In the genomic region with DNA sequence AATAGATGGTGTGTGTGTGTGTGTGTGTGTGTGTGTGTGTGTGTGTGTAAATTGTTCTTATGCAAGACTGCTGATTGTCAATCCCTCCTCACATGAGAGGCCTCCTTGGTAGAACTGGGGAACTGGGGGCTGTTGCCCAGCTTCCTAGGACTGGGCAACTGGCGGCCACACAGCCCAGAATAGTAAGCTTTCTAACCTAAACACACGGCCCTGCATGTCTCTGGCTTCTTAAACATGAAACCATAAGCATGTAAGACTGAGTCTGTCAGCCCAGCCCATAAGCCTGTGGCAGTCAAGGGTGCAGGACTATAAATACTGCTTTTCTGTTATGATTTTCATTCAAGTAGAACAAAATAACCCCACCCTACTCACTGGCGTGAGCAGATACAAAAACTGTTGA, we compare ENCODE assay signal across 29 mouse cellular contexts.
DNase-seq lines count a peak whose midpoint lies in the region; ATAC-seq and TF ChIP-seq lines count a peak whose summit lies in the region.
"Had no signal": no experiment of that assay in that cellular context is flagged by ENCODE, and none has a peak within 500 bp of the region (broad histone marks: within the 10 kb centered on the region; RNA-seq: fewer than 3 reads in every experiment).

No protein-coding gene starts in this region.

- TF ChIP-seq CTCF in liver, postnatal 0 days (IDR thresholded peaks at IDR 0.05; ENCODE audit: low read depth), result no peak
- no peak for TF ChIP-seq CTCF in spleen, adult 2 months (IDR thresholded peaks at IDR 0.05; ENCODE audit: extremely low read depth, insufficient read depth, insufficient read length, insufficient replicate concordance)

- H3K27ac ChIP-seq in liver, postnatal 0 days (ENCODE audit: low read depth), result 0 out of 2 replicates have a peak overlapping the region, but pooled peaks have one; percentile 16
- peak overlapping the region; percentile 85 for H3K27ac ChIP-seq in spleen, adult 2 months (ENCODE audit: insufficient read depth, low read length)
- no peak overlapping the region for H3K27ac ChIP-seq in neural tube, embryonic 15.5 days (replicated peaks)
- H3K27ac ChIP-seq: embryonic facial prominence, embryonic 10.5 days; embryonic facial prominence, embryonic 13.5 days; forebrain, embryonic 12.5 days; forebrain, embryonic 15.5 days; heart, adult 2 months; heart, embryonic 10.5 days; heart, embryonic 13.5 days; hindbrain, embryonic 15.5 days had no signal

- no peak for DNase-seq in liver, postnatal 0 days
- no peak for DNase-seq in liver
- peak; percentile 20 to 55 for DNase-seq in spleen, adult 2 months (ENCODE audit: low read depth in 1 of 2, low spot score in 2 of 2)
- no peak for DNase-seq in spleen, postnatal 14 days (ENCODE audit: low spot score in 2 of 2)
- no peak for DNase-seq in adrenal gland, adult 18-20 months (ENCODE audit: low spot score in 2 of 2)
- DNase-seq: adrenal gland, adult 2 months; adrenal gland, postnatal 14 days; cerebellum, adult 11-12 months; cerebellum, adult 8-10 months; cerebellum, postnatal 10 days; cerebellum, postnatal 36 days; embryo, embryonic 11 days; gastrocnemius, postnatal 10 days; gastrocnemius, postnatal 36 days; heart, adult 2 months; heart, postnatal 14 days; heart, postnatal 4 days had no signal

- H3K4me1 ChIP-seq in liver, postnatal 0 days (ENCODE audit: insufficient read depth), result no peaks in the 10 kb centered on the region
- peaks cover 21% of the 10 kb centered on the region; the same call in 1 of the 2 replicates for H3K4me1 ChIP-seq in spleen, adult 2 months (ENCODE audit: control insufficient read depth, insufficient read depth, insufficient read length)
- H3K4me1 ChIP-seq in neural tube, embryonic 15.5 days, result no peaks in the 10 kb centered on the region
- H3K4me1 ChIP-seq: embryonic facial prominence, embryonic 13.5 days; forebrain, embryonic 15.5 days; heart, embryonic 10.5 days; heart, embryonic 13.5 days; hindbrain, embryonic 15.5 days had no signal

- H3K9me3 ChIP-seq in liver, postnatal 0 days (ENCODE audit: low read length), result no peaks in the 10 kb centered on the region
- no peaks in the 10 kb centered on the region for H3K9me3 ChIP-seq in neural tube, embryonic 15.5 days (replicated peaks)
- H3K9me3 ChIP-seq: embryonic facial prominence, embryonic 10.5 days; embryonic facial prominence, embryonic 13.5 days; forebrain, embryonic 12.5 days; forebrain, embryonic 15.5 days; heart, embryonic 10.5 days; heart, embryonic 13.5 days; hindbrain, embryonic 15.5 days had no signal

- no peak; the same call in 1 of the 2 replicates for ATAC-seq in liver, postnatal 0 days
- peak; percentile 85 for ATAC-seq in neutrophil, adult 5-6 weeks (ENCODE audit: extremely low read depth, insufficient number of reproducible peaks, low FRiP score, poor library complexity, severe bottlenecking)
- no peak for ATAC-seq in neural tube, embryonic 15.5 days (ENCODE audit: low FRiP score)
- ATAC-seq: forebrain, embryonic 15.5 days; Patski had no signal

- H3K4me2 ChIP-seq in liver, postnatal 0 days (ENCODE audit: low read depth, low read length), result no peak overlapping the region
- H3K4me2 ChIP-seq in neural tube, embryonic 15.5 days, result no peak overlapping the region
- H3K4me2 ChIP-seq: embryonic facial prominence, embryonic 13.5 days; forebrain, embryonic 12.5 days; forebrain, embryonic 15.5 days; heart, embryonic 13.5 days; hindbrain, embryonic 15.5 days had no signal

- no peak for TF ChIP-seq POLR2A in spleen, adult 2 months (IDR thresholded peaks at IDR 0.05; ENCODE audit: low read depth, low read length)

- H3K4me3 ChIP-seq in liver, postnatal 0 days (ENCODE audit: low read depth, low read length), result no peak overlapping the region
- H3K4me3 ChIP-seq in spleen, adult 2 months (ENCODE audit: extremely low read depth, insufficient read depth, insufficient read length), result no peak overlapping the region
- no peak overlapping the region for H3K4me3 ChIP-seq in neural tube, embryonic 15.5 days (replicated peaks)
- H3K4me3 ChIP-seq: embryonic facial prominence, embryonic 10.5 days; embryonic facial prominence, embryonic 13.5 days; erythroblast, embryonic 14.5 days; forebrain, embryonic 12.5 days; forebrain, embryonic 15.5 days; heart, adult 2 months; heart, embryonic 10.5 days; heart, embryonic 13.5 days; hindbrain, embryonic 15.5 days had no signal

- no peak overlapping the region for H3K9ac ChIP-seq in liver, postnatal 0 days (replicated peaks)
- no peak overlapping the region for H3K9ac ChIP-seq in neural tube, embryonic 15.5 days (replicated peaks)
- H3K9ac ChIP-seq: embryonic facial prominence, embryonic 13.5 days; forebrain, embryonic 12.5 days; forebrain, embryonic 15.5 days; heart, embryonic 13.5 days; hindbrain, embryonic 15.5 days had no signal

- TF ChIP-seq EP300 in liver, postnatal 0 days (IDR thresholded peaks at IDR 0.05; ENCODE audit: low read depth), result no peak

- H3K27me3 ChIP-seq in liver, postnatal 0 days (ENCODE audit: insufficient read depth, low read length), result no peaks in the 10 kb centered on the region
- no peaks in the 10 kb centered on the region for H3K27me3 ChIP-seq in spleen, adult 2 months (ENCODE audit: control insufficient read depth, insufficient read depth, low read length)
- H3K27me3 ChIP-seq in neural tube, embryonic 15.5 days (replicated peaks), result no peaks in the 10 kb centered on the region
- H3K27me3 ChIP-seq: embryonic facial prominence, embryonic 13.5 days; forebrain, embryonic 12.5 days; forebrain, embryonic 15.5 days; heart, embryonic 13.5 days; hindbrain, embryonic 15.5 days; Patski had no signal

- no peaks in the 10 kb centered on the region for H3K36me3 ChIP-seq in liver, postnatal 0 days (replicated peaks; ENCODE audit: insufficient read depth, low read length)
- H3K36me3 ChIP-seq in spleen, adult 2 months (ENCODE audit: control insufficient read depth, insufficient read depth, low read length), result no peaks in the 10 kb centered on the region
- no peaks in the 10 kb centered on the region for H3K36me3 ChIP-seq in neural tube, embryonic 15.5 days
- H3K36me3 ChIP-seq: embryonic facial prominence, embryonic 10.5 days; embryonic facial prominence, embryonic 13.5 days; forebrain, embryonic 12.5 days; forebrain, embryonic 15.5 days; G1E; heart, embryonic 10.5 days; heart, embryonic 13.5 days; hindbrain, embryonic 15.5 days had no signal

- 57% methylated on average over 3 of the region's 3 CpGs for WGBS in liver, postnatal 0 days (ENCODE audit: insufficient replicate concordance)
- 32% methylated on average over 3 of the region's 3 CpGs for WGBS in spleen, adult 2 months
- WGBS in neural tube, embryonic 15.5 days, result 80% methylated on average over 3 of the region's 3 CpGs

Comparison
In these comparisons a context has a peak if more than half of its experiments do, and no peak if none do; other contexts are left out.
1. DNase-seq: peak in spleen, adult 2 months (2 of 2); none in liver, postnatal 0 days (single experiment), liver (single experiment), spleen, postnatal 14 days (0 of 2) and adrenal gland, adult 18-20 months (0 of 2).